Comparison of ENCODE assay signal across 20 mouse cellular contexts in genomic region chr13:116294734-116295133, GRCm38 (mm10). TPM values are rescaled to one million over a fixed set of nuclear protein-coding genes. Genes with fewer than 3 reads are reported as not detected.
DNase-seq lines count a peak whose midpoint lies in the region; ATAC-seq lines count a peak whose summit lies in the region.
"Had no signal": no experiment of that assay in that cellular context is flagged by ENCODE, and none has a peak within 500 bp of the region (broad histone marks: within the 10 kb centered on the region; RNA-seq: fewer than 3 reads in every experiment).

No protein-coding gene starts in this region.

- H3K9me3 ChIP-seq in heart, embryonic 10.5 days = no peaks in the 10 kb centered on the region
- H3K9me3 ChIP-seq in midbrain, embryonic 14.5 days (ENCODE audit: control insufficient read depth, low read length) = no peaks in the 10 kb centered on the region
- H3K9me3 ChIP-seq in midbrain, embryonic 10.5 days (replicated peaks) = no peaks in the 10 kb centered on the region
- no peaks in the 10 kb centered on the region for H3K9me3 ChIP-seq in embryonic facial prominence, embryonic 11.5 days (replicated peaks; ENCODE audit: control insufficient read depth, low read length)
- H3K9me3 ChIP-seq: hindbrain, embryonic 13.5 days had no signal

- no peak for ATAC-seq in midbrain, embryonic 14.5 days (ENCODE audit: low FRiP score, low TSS enrichment)
- ATAC-seq in embryonic facial prominence, embryonic 11.5 days (replicated peaks; ENCODE audit: insufficient number of reproducible peaks, low FRiP score, low TSS enrichment, low read depth) = no peak
- ATAC-seq: inflammation-experienced regulatory T-cells, adult 6 months had no signal

- H3K4me1 ChIP-seq in heart, embryonic 10.5 days = peaks cover 20% of the 10 kb centered on the region; the same call in 1 of the 2 replicates
- no peaks in the 10 kb centered on the region; the same call in 1 of the 2 replicates for H3K4me1 ChIP-seq in midbrain, embryonic 14.5 days (ENCODE audit: control insufficient read depth, insufficient read depth, low read length)
- H3K4me1 ChIP-seq in midbrain, embryonic 10.5 days = peaks cover 15% of the 10 kb centered on the region
- H3K4me1 ChIP-seq in embryonic facial prominence, embryonic 11.5 days (ENCODE audit: control insufficient read depth, insufficient read depth, low read length) = peaks cover 2% of the 10 kb centered on the region; the same call in 1 of the 2 replicates

- no peak overlapping the region for H3K27ac ChIP-seq in heart, embryonic 10.5 days
- no peak overlapping the region for H3K27ac ChIP-seq in midbrain, embryonic 14.5 days (replicated peaks; ENCODE audit: low read depth, low read length)
- H3K27ac ChIP-seq in midbrain, embryonic 10.5 days (replicated peaks) = no peak overlapping the region
- no peak overlapping the region for H3K27ac ChIP-seq in embryonic facial prominence, embryonic 11.5 days (replicated peaks; ENCODE audit: low read depth, low read length)
- H3K27ac ChIP-seq: hindbrain, embryonic 13.5 days; left cerebral cortex, adult 2 months; macrophage had no signal

- H3K27me3 ChIP-seq in heart, embryonic 10.5 days (ENCODE audit: insufficient read depth, poor library complexity, severe bottlenecking) = peaks cover 67% of the 10 kb centered on the region
- peaks cover 86% of the 10 kb centered on the region for H3K27me3 ChIP-seq in midbrain, embryonic 14.5 days (ENCODE audit: control insufficient read depth, insufficient read depth, low read length)
- H3K27me3 ChIP-seq in midbrain, embryonic 10.5 days (ENCODE audit: low read depth, poor library complexity, severe bottlenecking) = peaks cover 100% of the 10 kb centered on the region
- peaks cover 19% of the 10 kb centered on the region for H3K27me3 ChIP-seq in embryonic facial prominence, embryonic 11.5 days (ENCODE audit: control insufficient read depth, insufficient read depth, low read length)

- no peak overlapping the region for H3K4me2 ChIP-seq in midbrain, embryonic 14.5 days (ENCODE audit: low read length)
- no peak overlapping the region for H3K4me2 ChIP-seq in embryonic facial prominence, embryonic 11.5 days (ENCODE audit: low read depth, low read length)

- no peak overlapping the region for H3K9ac ChIP-seq in midbrain, embryonic 14.5 days (replicated peaks; ENCODE audit: low read length)
- H3K9ac ChIP-seq in embryonic facial prominence, embryonic 11.5 days (replicated peaks; ENCODE audit: low read length) = no peak overlapping the region
- H3K9ac ChIP-seq: hindbrain, embryonic 13.5 days had no signal

- WGBS in heart, embryonic 10.5 days = 4% methylated on average over 6 of the region's 6 CpGs
- WGBS in midbrain, embryonic 14.5 days = under 1% methylated on average over 6 of the region's 6 CpGs
- 4% methylated on average over 6 of the region's 6 CpGs for WGBS in midbrain, embryonic 10.5 days
- 5% methylated on average over 6 of the region's 6 CpGs for WGBS in embryonic facial prominence, embryonic 11.5 days

- peak overlapping the region; percentile 50; the same call in 1 of the 2 replicates for H3K4me3 ChIP-seq in heart, embryonic 10.5 days
- H3K4me3 ChIP-seq in midbrain, embryonic 14.5 days (replicated peaks; ENCODE audit: low read depth, low read length) = no peak overlapping the region
- H3K4me3 ChIP-seq in midbrain, embryonic 10.5 days = no peak overlapping the region
- H3K4me3 ChIP-seq in embryonic facial prominence, embryonic 11.5 days (ENCODE audit: low read depth, low read length) = no peak overlapping the region
- H3K4me3 ChIP-seq: hindbrain, embryonic 13.5 days; left cerebral cortex, adult 2 months had no signal

- DNase-seq in heart, embryonic 10.5 days (ENCODE audit: low spot score) = no peak
- no peak for DNase-seq in heart, adult 9 months (ENCODE audit: low spot score in 2 of 2)
- peak; percentile 31 for DNase-seq in midbrain, embryonic 14.5 days
- no peak for DNase-seq in midbrain, embryonic 10.5 days (ENCODE audit: low spot score)
- DNase-seq in embryonic facial prominence, embryonic 11.5 days (ENCODE audit: low spot score) = peak; percentile 12
- DNase-seq in thymus, postnatal 36 days = no peak
- DNase-seq in frontal cortex, postnatal 10 days (ENCODE audit: low spot score in 2 of 2) = no peak
- DNase-seq: adrenal gland, adult 2 months; cerebellum, adult 11-12 months; gastrocnemius, postnatal 25 days; heart, adult 18-20 months; kidney, adult 18-20 months; liver; right cerebral cortex, postnatal 25 days; spleen, adult 18-20 months; thymus, postnatal 14 days had no signal

- no peaks in the 10 kb centered on the region for H3K36me3 ChIP-seq in heart, embryonic 10.5 days
- H3K36me3 ChIP-seq in midbrain, embryonic 14.5 days (ENCODE audit: control insufficient read depth, insufficient read depth, low read length) = no peaks in the 10 kb centered on the region
- no peaks in the 10 kb centered on the region for H3K36me3 ChIP-seq in midbrain, embryonic 10.5 days
- H3K36me3 ChIP-seq in embryonic facial prominence, embryonic 11.5 days (replicated peaks; ENCODE audit: control insufficient read depth, insufficient read depth, low read depth, low read length) = no peaks in the 10 kb centered on the region
- H3K36me3 ChIP-seq: hindbrain, embryonic 13.5 days had no signal

RNA-seq across cellular contexts. Expression of gene Isl1, which starts 14.8 kb away (rescaled TPM):
- polyA plus RNA-seq in heart, embryonic 10.5 days (2016; fragmentation: Nextera tagmentation; extraction: Ambion mirVana) = 7.0 and 27.2 TPM in 2 replicates
- polyA plus RNA-seq in midbrain, embryonic 14.5 days (2014; fragmentation: Nextera tagmentation; extraction: Ambion mirVana) = 5.4 and 8.1 TPM in 2 replicates
- polyA plus RNA-seq in midbrain, embryonic 10.5 days (2016; fragmentation: Nextera tagmentation; extraction: Ambion mirVana) = 16.4 and 20.7 TPM in 2 replicates
- polyA plus RNA-seq in embryonic facial prominence, embryonic 11.5 days (2014; fragmentation: Nextera tagmentation; extraction: Ambion mirVana) = 58.0 and 73.1 TPM in 2 replicates
- polyA plus RNA-seq: inflammation-experienced regulatory T-cells, adult 6 months; macrophage had no signal

Comparison
In these comparisons a context has a peak if more than half of its experiments do, and no peak if none do; other contexts are left out.
1. DNase-seq: peak in midbrain, embryonic 14.5 days (single experiment) and embryonic facial prominence, embryonic 11.5 days (single experiment); none in heart, embryonic 10.5 days (single experiment), heart, adult 9 months (0 of 2), midbrain, embryonic 10.5 days (single experiment), thymus, postnatal 36 days (0 of 2) and frontal cortex, postnatal 10 days (0 of 2).